Mouse (Mus musculus) WW6 (cell line): ENCODE results near the gene Naa25.

ENCODE experiments used
- DNase-seq: peaks from one replicate; pipeline ENCODE4 v3.0.0-alpha.2; 2013; ENCODE audit warnings: low read depth, low spot score

Naa25 gene

GRCm38 (mm10) chr5:121452906-121453305, 55.2 kb downstream of the Naa25 start:
- no peak for DNase-seq

GRCm38 (mm10) chr5:121453743-121454502, 56.2 kb downstream of the Naa25 start:
- DNase-seq, result no peak

- no peak for DNase-seq
These were observed 56.7 kb downstream of the Naa25 start for GRCm38 (mm10) chr5:121454503-121454782.

GRCm38 (mm10) chr5:121455510-121456265, 58.0 kb downstream of the Naa25 start:
- DNase-seq, result no peak

GRCm38 (mm10) chr5:121461339-121462170, 63.8 kb downstream of the Naa25 start:
- no peak for DNase-seq

GRCm38 (mm10) chr5:121462171-121462502, 64.4 kb downstream of the Naa25 start:
- DNase-seq, result no peak

- DNase-seq, result no peak
These were observed 65.2 kb downstream of the Naa25 start for GRCm38 (mm10) chr5:121462967-121463366.

GRCm38 (mm10) chr5:121463601-121464250, 66.0 kb downstream of the Naa25 start:
- DNase-seq, result no peak

- no peak for DNase-seq
These were observed 71.8 kb downstream of the Naa25 start for GRCm38 (mm10) chr5:121469566-121469965.

GRCm38 (mm10) chr5:121472411-121472810, 74.7 kb downstream of the Naa25 start:
- DNase-seq, result no peak

- no peak for DNase-seq
These were observed 76.9 kb downstream of the Naa25 start for GRCm38 (mm10) chr5:121474610-121475009.

GRCm38 (mm10) chr5:121476040-121476439, 78.3 kb downstream of the Naa25 start:
- DNase-seq, result no peak

GRCm38 (mm10) chr5:121477680-121478079, 79.9 kb downstream of the Naa25 start:
- no peak for DNase-seq

GRCm38 (mm10) chr5:121484801-121485200, 87.1 kb downstream of the Naa25 start:
- no peak for DNase-seq

GRCm38 (mm10) chr5:121493305-121493704, 95.6 kb downstream of the Naa25 start:
- DNase-seq, result no peak
